Mouse (Mus musculus): ENCODE results near the gene Ubr2. TPM values are rescaled to one million over a fixed set of nuclear protein-coding genes. Genes with fewer than 3 reads are reported as not detected.

Gene Ubr2
- total RNA-seq, 1 experiment from 2014 or later: 39.9 TPM

GRCm38 (mm10) chr17:46888511-46889212 is 121.7 kb downstream of the Ubr2 start:
- ATAC-seq (replicated peaks; ENCODE audit: low read depth, poor library complexity, severe bottlenecking): no peak

- ATAC-seq (replicated peaks; ENCODE audit: low read depth, poor library complexity, severe bottlenecking): no peak
These were observed 124.3 kb downstream of the Ubr2 start for GRCm38 (mm10) chr17:46885910-46886643.

GRCm38 (mm10) chr17:46885218-46885909 is 125.0 kb downstream of the Ubr2 start:
- ATAC-seq (replicated peaks; ENCODE audit: low read depth, poor library complexity, severe bottlenecking): no peak

GRCm38 (mm10) chr17:46884766-46885165 is 125.6 kb downstream of the Ubr2 start:
- no peak for ATAC-seq (replicated peaks; ENCODE audit: low read depth, poor library complexity, severe bottlenecking)

- no peak for ATAC-seq (replicated peaks; ENCODE audit: low read depth, poor library complexity, severe bottlenecking)
These were observed 127.2 kb downstream of the Ubr2 start for GRCm38 (mm10) chr17:46883107-46883506.

- no peak for ATAC-seq (replicated peaks; ENCODE audit: low read depth, poor library complexity, severe bottlenecking)
These were observed 128.6 kb downstream of the Ubr2 start for GRCm38 (mm10) chr17:46881728-46882127.

GRCm38 (mm10) chr17:46880322-46880721 is 130.0 kb downstream of the Ubr2 start:
- ATAC-seq (replicated peaks; ENCODE audit: low read depth, poor library complexity, severe bottlenecking): no peak

GRCm38 (mm10) chr17:46879841-46880311 is 130.5 kb downstream of the Ubr2 start:
- peak; percentile 62 for ATAC-seq (replicated peaks; ENCODE audit: low read depth, poor library complexity, severe bottlenecking)

Other genes starting within 250 kb of the Ubr2 start
- gene Ptcra, start 246.8 kb downstream of the Ubr2 start, total RNA-seq (2017): not detected in 2 replicates
- gene 2310039H08Rik, start 237.9 kb downstream of the Ubr2 start, total RNA-seq (2017): 15.3 and 16.2 TPM in 2 replicates
- 129 and 146 TPM in 2 replicates for gene Rpl7l1, start 227.9 kb downstream of the Ubr2 start, total RNA-seq (2017)
- 43.2 and 55.4 TPM in 2 replicates for gene Bicral, start 152.1 kb downstream of the Ubr2 start, total RNA-seq (2017)
- gene Tbcc, start 119.9 kb downstream of the Ubr2 start, total RNA-seq (2017): 12.3 and 16.9 TPM in 2 replicates
- gene Prph2, start 100.1 kb downstream of the Ubr2 start, total RNA-seq (2017): not detected in 2 replicates

All from common myeloid progenitor, adult 5-6 weeks (primary cell).